Mouse (Mus musculus) kidney, embryonic 15.5 days (tissue): ENCODE results near the gene Adam19. TPM values are rescaled to one million over a fixed set of nuclear protein-coding genes. Genes with fewer than 3 reads are reported as not detected.
A peak's percentile ranks its signal among the peaks of the same experiment; 100 is the strongest.

Source experiments
- ATAC-seq: fragments of 200-750 bp; cut with Nextera tagmentation; replicated peaks from 2 replicates; pipeline ENCODE4 v1.8.0; 2017; ENCODE audit warnings: moderate TSS enrichment; ENCODE audit not compliant: low FRiP score
- H3K27ac ChIP-seq: fragments of 300-500 bp; sonication (generic); 2 replicates; pipeline ENCODE4 v1.5.1; 2015; ENCODE audit warnings: mild to moderate bottlenecking, inconsistent platforms
- H3K27me3 ChIP-seq: fragments of 300-500 bp; sonication (generic); 2 replicates; pipeline ENCODE4 v1.6.1; 2015; ENCODE audit warnings: inconsistent platforms
- H3K36me3 ChIP-seq: fragments of 300-500 bp; sonication (generic); 2 replicates; pipeline ENCODE4 v1.6.1; 2015; ENCODE audit warnings: inconsistent platforms
- H3K4me1 ChIP-seq: fragments of 300-500 bp; sonication (generic); 2 replicates; pipeline ENCODE4 v1.6.1; 2015; ENCODE audit warnings: inconsistent platforms
- H3K4me2 ChIP-seq: fragments of 300-500 bp; sonication (generic); 2 replicates; pipeline ENCODE4 v1.6.1; 2015; ENCODE audit warnings: moderate library complexity, mild to moderate bottlenecking, inconsistent platforms
- H3K4me3 ChIP-seq: fragments of 300-500 bp; sonication (generic); replicated peaks from 2 replicates; pipeline ENCODE4 v1.5.1; 2015; ENCODE audit warnings: mild to moderate bottlenecking, inconsistent platforms
- H3K9ac ChIP-seq: fragments of 300-500 bp; sonication (generic); 2 replicates; pipeline ENCODE4 v1.6.1; 2015; ENCODE audit warnings: mild to moderate bottlenecking, inconsistent platforms
- H3K9me3 ChIP-seq: fragments of 300-500 bp; sonication (generic); replicated peaks from 2 replicates; pipeline ENCODE4 v1.6.1; 2016; ENCODE audit warnings: inconsistent platforms
- WGBS: fragments of 180-500 bp; shearing (Covaris S2); methylation state at CpG from one replicate; pipeline ENCODE4 v1.1.7; 2015; ENCODE audit warnings: mixed read lengths; 5-methylcytosine and 5-hydroxymethylcytosine counted together
- polyA plus RNA-seq: library from polyadenylated mRNA; unstranded; fragments of >200 nt; fragmentation: Nextera tagmentation; extraction: Ambion mirVana; gene quantifications from 2 replicates; pipeline ENCODE4 v1.2.1, GENCODE M21; 2015

Gene Adam19
- polyA plus RNA-seq, 1 experiment from 2014 or later, result 17.9 TPM

- H3K9ac ChIP-seq, result no peak overlapping the region
- H3K4me1 ChIP-seq, result peaks cover 79% of the 10 kb centered on the region
- peaks cover 4% of the 10 kb centered on the region; the same call in 1 of the 2 replicates for H3K36me3 ChIP-seq
- WGBS, result 21% methylated on average over 12 of the region's 12 CpGs
- no peak overlapping the region for H3K4me3 ChIP-seq
- H3K27me3 ChIP-seq, result no peaks in the 10 kb centered on the region
- H3K4me2 ChIP-seq, result peak overlapping the region; percentile 27; the same call in 1 of the 2 replicates
- H3K27ac ChIP-seq, result peak overlapping the region; percentile 94
- no peaks in the 10 kb centered on the region for H3K9me3 ChIP-seq
- peak; percentile 41; the same call in 1 of the 2 replicates for ATAC-seq
These were observed 13.1 kb downstream of the Adam19 start for GRCm38 (mm10) chr11:46068756-46069407.

GRCm38 (mm10) chr11:46069408-46070003 lies 13.7 kb downstream of the Adam19 start:
- peaks cover 4% of the 10 kb centered on the region; the same call in 1 of the 2 replicates for H3K36me3 ChIP-seq
- no peaks in the 10 kb centered on the region for H3K27me3 ChIP-seq
- peak overlapping the region; percentile 27; the same call in 1 of the 2 replicates for H3K4me2 ChIP-seq
- peaks cover 80% of the 10 kb centered on the region for H3K4me1 ChIP-seq
- H3K27ac ChIP-seq, result peak overlapping the region; percentile 94
- no peak overlapping the region for H3K4me3 ChIP-seq
- peak; percentile 3; the same call in 1 of the 2 replicates for ATAC-seq
- no peak overlapping the region for H3K9ac ChIP-seq
- no peaks in the 10 kb centered on the region for H3K9me3 ChIP-seq
- WGBS, result 23% methylated on average over 17 of the region's 17 CpGs

- Histone ChIP-seq H3K9me3 (no peaks in the 10 kb centered on the region), H3K36me3 (peaks cover 4% of the 10 kb centered on the region; the same call in 1 of the 2 replicates), H3K27me3 (no peaks in the 10 kb centered on the region), H3K27ac (peak overlapping the region; percentile 94), H3K9ac (no peak overlapping the region), H3K4me3 (no peak overlapping the region), H3K4me2 (no peak overlapping the region), H3K4me1 (peaks cover 75% of the 10 kb centered on the region)
- no peak for ATAC-seq
- WGBS, result 80% methylated on average over 4 of the region's 4 CpGs
These were observed 14.4 kb downstream of the Adam19 start for GRCm38 (mm10) chr11:46070161-46070560.

DNA sequence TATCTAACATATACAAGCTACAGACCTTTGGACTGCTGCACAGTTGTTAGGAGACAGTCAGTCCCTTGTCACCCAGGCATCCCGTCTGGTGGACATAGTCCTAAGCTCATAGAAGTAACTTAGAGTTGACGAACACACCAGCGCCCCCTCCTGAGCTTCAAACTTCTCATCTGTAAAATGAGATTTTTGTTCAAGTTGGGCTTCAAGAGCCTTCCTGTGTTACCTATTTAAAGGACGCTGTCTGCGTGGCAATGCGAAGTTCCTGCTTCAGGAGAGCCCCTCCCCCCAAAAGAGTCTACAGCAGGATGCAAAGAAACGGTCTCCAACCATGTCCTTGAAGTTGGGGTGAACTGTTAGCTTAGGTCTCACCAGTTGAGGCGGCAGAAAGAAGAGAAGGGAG lies 15.0 kb downstream of the Adam19 start:
- H3K27me3 ChIP-seq, result no peaks in the 10 kb centered on the region
- H3K4me3 ChIP-seq, result no peak overlapping the region
- WGBS, result 73% methylated on average over 8 of the region's 8 CpGs
- no peak overlapping the region for H3K9ac ChIP-seq
- ATAC-seq, result no peak
- H3K4me2 ChIP-seq, result no peak overlapping the region
- 0 out of 2 replicates have a peak overlapping the region, but pooled peaks have one; percentile 3 for H3K27ac ChIP-seq
- no peaks in the 10 kb centered on the region for H3K9me3 ChIP-seq
- peaks cover 70% of the 10 kb centered on the region for H3K4me1 ChIP-seq
- H3K36me3 ChIP-seq, result peaks cover 8% of the 10 kb centered on the region

GRCm38 (mm10) chr11:46072466-46073060 lies 16.8 kb downstream of the Adam19 start:
- Histone ChIP-seq H3K4me2 (no peak overlapping the region), H3K4me1 (peaks cover 60% of the 10 kb centered on the region), H3K4me3 (no peak overlapping the region), H3K9me3 (no peaks in the 10 kb centered on the region), H3K27ac (peak overlapping the region; percentile 78), H3K27me3 (no peaks in the 10 kb centered on the region), H3K9ac (no peak overlapping the region), H3K36me3 (peaks cover 18% of the 10 kb centered on the region)
- WGBS, result 59% methylated on average over 8 of the region's 8 CpGs
- no peak for ATAC-seq

- WGBS, result 35% methylated on average over 15 of the region's 15 CpGs
- ATAC-seq, result no peak
- H3K4me1 ChIP-seq, result peaks cover 60% of the 10 kb centered on the region
These were observed 17.5 kb downstream of the Adam19 start for GRCm38 (mm10) chr11:46073061-46073849.

DNA sequence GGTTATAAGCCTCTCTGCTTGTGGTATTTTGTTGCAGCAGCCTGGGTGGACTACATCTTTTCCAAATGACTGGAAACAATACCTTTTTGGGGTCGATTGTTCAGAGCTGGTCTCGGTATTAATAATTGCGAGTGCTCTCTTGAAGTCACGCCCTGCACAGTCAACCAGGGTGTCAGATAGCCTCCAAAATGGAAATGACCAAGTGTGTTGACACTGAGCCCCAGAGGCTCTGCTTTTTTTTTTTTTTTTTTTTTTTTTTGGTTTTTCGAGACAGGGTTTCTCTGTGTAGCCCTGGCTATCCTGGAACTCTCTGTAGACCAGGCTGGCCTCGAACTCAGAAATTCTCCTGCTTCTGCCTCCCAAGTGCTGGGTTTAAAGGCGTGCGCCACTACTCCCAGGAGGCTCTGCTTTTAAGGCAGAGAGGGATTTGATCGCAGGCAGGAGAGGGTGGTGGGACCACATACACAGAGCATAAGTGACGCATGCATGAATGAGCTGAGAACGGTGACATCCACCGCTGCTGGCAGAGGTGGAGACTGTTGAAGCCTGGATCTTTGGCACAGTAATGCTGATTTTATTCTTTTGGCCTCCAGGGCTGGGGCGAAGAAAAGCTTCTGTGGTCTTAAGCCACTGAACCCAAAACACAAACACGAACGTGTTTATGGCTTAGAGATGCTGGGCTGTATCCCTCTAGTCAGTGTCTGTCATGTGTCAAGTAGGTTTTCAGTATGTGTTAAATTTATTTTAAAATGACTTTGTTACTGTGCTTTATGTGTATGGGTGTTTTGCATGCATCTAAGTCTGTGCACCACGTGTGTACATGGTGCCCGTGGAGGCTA lies 18.3 kb downstream of the Adam19 start:
- Histone ChIP-seq H3K4me2 (0 out of 2 replicates have a peak overlapping the region, but pooled peaks have one; percentile 1), H3K4me3 (no peak overlapping the region), H3K9ac (no peak overlapping the region), H3K27me3 (no peaks in the 10 kb centered on the region), H3K27ac (peak overlapping the region; percentile 78), H3K9me3 (no peaks in the 10 kb centered on the region), H3K4me1 (peaks cover 53% of the 10 kb centered on the region), H3K36me3 (peaks cover 23% of the 10 kb centered on the region)
- 78% methylated on average over 17 of the region's 17 CpGs for WGBS
- no peak for ATAC-seq

More at GRCm38 (mm10) chr11:46073061-46073849, 17.5 kb downstream of the Adam19 start:
- no peaks in the 10 kb centered on the region for H3K27me3 ChIP-seq
- H3K4me2 ChIP-seq, result 0 out of 2 replicates have a peak overlapping the region, but pooled peaks have one; percentile 1
- H3K4me3 ChIP-seq, result no peak overlapping the region
- H3K9ac ChIP-seq, result no peak overlapping the region
- H3K36me3 ChIP-seq, result peaks cover 23% of the 10 kb centered on the region
- H3K9me3 ChIP-seq, result no peaks in the 10 kb centered on the region
- peak overlapping the region; percentile 78 for H3K27ac ChIP-seq

DNA sequence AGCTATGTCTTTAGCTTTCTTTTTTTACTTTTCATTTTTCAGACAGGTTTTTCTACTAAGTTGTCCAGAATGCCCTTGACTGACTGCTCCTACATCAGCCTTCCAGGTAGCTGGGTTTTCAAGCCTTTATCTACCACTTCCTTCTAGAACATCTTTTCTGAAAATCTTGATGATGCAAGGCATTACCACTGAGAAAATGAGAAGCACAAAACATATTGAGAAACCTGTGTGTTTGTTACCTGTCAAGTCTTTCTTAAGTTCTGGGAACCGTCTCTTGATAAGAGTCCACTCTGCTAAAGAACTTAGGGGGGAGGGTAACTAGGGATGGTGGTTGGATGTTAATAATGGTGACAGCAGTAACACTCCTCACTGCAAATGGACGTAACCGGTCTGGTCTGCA lies 19.7 kb downstream of the Adam19 start:
- no peak overlapping the region for H3K4me3 ChIP-seq
- peaks cover 26% of the 10 kb centered on the region for H3K36me3 ChIP-seq
- H3K9me3 ChIP-seq, result no peaks in the 10 kb centered on the region
- H3K9ac ChIP-seq, result no peak overlapping the region
- peaks cover 39% of the 10 kb centered on the region for H3K4me1 ChIP-seq
- WGBS, result 87% methylated on average over 3 of the region's 3 CpGs
- H3K27ac ChIP-seq, result no peak overlapping the region
- H3K4me2 ChIP-seq, result no peak overlapping the region
- no peak for ATAC-seq
- H3K27me3 ChIP-seq, result no peaks in the 10 kb centered on the region

DNA sequence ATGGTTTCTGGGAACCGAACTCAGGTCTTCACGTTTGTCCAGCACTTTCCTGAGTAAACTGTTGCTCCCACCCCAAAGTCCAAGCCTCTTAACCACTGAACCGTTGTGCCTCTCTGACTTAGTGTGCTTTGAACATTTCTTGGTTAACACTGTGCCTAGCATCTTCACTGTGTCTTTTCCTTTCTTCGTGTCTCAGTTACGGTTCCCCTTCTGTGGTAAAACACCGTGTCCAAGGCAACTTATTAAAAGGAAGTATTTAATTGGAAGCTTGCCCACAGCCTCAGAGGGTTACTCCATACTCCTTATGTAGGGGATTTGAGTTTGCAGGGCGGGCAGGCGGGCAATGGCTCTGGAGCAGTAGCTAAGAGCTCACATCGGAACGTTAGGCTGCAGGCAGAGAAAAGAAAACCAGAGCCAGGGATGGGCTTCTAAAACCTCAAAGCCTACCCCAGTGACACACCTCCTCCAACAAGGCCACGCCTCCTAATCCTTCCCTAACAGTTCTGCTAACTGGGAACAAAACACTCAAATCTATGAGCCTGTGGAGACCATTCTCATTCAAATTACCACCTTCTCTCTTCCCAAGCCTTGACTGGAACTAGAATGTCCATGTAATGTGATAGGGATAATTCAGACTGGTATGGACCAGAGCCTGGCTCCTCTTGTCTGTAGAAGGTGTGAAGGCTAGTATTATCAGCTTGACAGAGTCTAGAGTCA lies 20.8 kb downstream of the Adam19 start:
- H3K9me3 ChIP-seq, result no peaks in the 10 kb centered on the region
- H3K4me2 ChIP-seq, result no peak overlapping the region
- WGBS, result 92% methylated on average over 11 of the region's 11 CpGs
- H3K4me1 ChIP-seq, result peaks cover 29% of the 10 kb centered on the region
- H3K36me3 ChIP-seq, result peaks cover 26% of the 10 kb centered on the region
- no peaks in the 10 kb centered on the region for H3K27me3 ChIP-seq
- peak overlapping the region; percentile 28; the same call in 1 of the 2 replicates for H3K27ac ChIP-seq
- H3K9ac ChIP-seq, result no peak overlapping the region
- H3K4me3 ChIP-seq, result no peak overlapping the region
- no peak for ATAC-seq

DNA sequence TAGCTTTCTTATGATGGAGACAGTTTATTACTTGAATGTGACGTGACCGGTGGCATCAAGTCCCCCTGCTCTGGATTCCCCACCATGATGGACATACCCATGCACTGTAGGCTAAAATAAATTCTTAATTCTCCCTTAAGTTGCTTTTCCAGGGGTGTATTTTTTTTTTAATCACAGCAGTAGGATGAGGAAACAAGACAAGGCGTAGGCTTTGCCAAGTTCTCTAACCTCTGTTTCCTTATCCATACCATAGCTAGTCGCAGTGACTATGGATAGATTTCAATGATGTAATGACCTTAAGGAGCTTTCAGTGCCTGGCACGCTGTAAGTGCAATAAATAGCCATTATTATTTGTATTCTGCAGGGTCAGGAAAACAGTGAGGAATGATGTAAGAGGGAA lies 21.5 kb downstream of the Adam19 start:
- no peak for ATAC-seq
- Histone ChIP-seq H3K36me3 (peaks cover 26% of the 10 kb centered on the region), H3K27ac (peak overlapping the region; percentile 28; the same call in 1 of the 2 replicates), H3K4me2 (no peak overlapping the region), H3K27me3 (no peaks in the 10 kb centered on the region), H3K4me3 (no peak overlapping the region), H3K4me1 (peaks cover 24% of the 10 kb centered on the region), H3K9me3 (no peaks in the 10 kb centered on the region), H3K9ac (no peak overlapping the region)
- WGBS, result 84% methylated on average over 5 of the region's 5 CpGs
